Mouse (Mus musculus): ENCODE results near the gene Ube2c.

Ube2c gene

GRCm38 (mm10) chr2:164822636-164823165, 53.0 kb downstream of the Ube2c start, which contains the start of gene Zswim1:
Gene Zswim1 (plus strand): TSS chr2:164822686.
- DNase-seq (ENCODE audit: low read depth): peak; percentile 98

- DNase-seq (ENCODE audit: low read depth): peak; percentile 82
These were observed 53.5 kb downstream of the Ube2c start for GRCm38 (mm10) chr2:164823181-164823585.

- no peak for DNase-seq (ENCODE audit: low read depth)
These were observed 54.3 kb downstream of the Ube2c start for GRCm38 (mm10) chr2:164823969-164824368.

- DNase-seq (ENCODE audit: low read depth): no peak
These were observed 55.8 kb downstream of the Ube2c start for GRCm38 (mm10) chr2:164825521-164825920.

GRCm38 (mm10) chr2:164827146-164827850, 57.6 kb downstream of the Ube2c start:
- DNase-seq (ENCODE audit: low read depth): no peak

All from 416B (cell line).